Mouse (Mus musculus): ENCODE data around the gene Adamts12. TPM values are rescaled to one million over a fixed set of nuclear protein-coding genes. Genes with fewer than 3 reads are reported as not detected.

Gene Adamts12
- total and polyA plus RNA-seq, 3 experiments: not detected

GRCm38 (mm10) chr15:11279273-11280080, 214.9 kb downstream of the Adamts12 start:
- TF ChIP-seq CHD1 (IDR thresholded peaks at IDR 0.05; ENCODE audit: low read depth, low read length) (no peak), RAD21 (IDR thresholded peaks at IDR 0.05; ENCODE audit: low read depth, low read length) (no peak), BHLHE40 (IDR thresholded peaks at IDR 0.05; ENCODE audit: borderline replicate concordance, low read depth, low read length) (no peak), RCOR1 (IDR thresholded peaks at IDR 0.05; ENCODE audit: low read depth, low read length) (no peak), ZNF384 (IDR thresholded peaks at IDR 0.05; ENCODE audit: low read depth, low read length) (no peak), POLR2AphosphoS5 (IDR thresholded peaks at IDR 0.05; ENCODE audit: borderline replicate concordance, low read depth, low read length) (no peak), ZC3H11A (IDR thresholded peaks at IDR 0.05; ENCODE audit: low read depth, low read length) (no peak), ELF1 (IDR thresholded peaks at IDR 0.05; ENCODE audit: low read depth, low read length) (no peak), E2F4 (IDR thresholded peaks at IDR 0.05; ENCODE audit: borderline replicate concordance, low read depth, low read length) (no peak), ZMIZ1 (IDR thresholded peaks at IDR 0.05; ENCODE audit: low read depth, low read length) (no peak), MYC (IDR thresholded peaks at IDR 0.05; ENCODE audit: low read depth, low read length) (no peak), MAZ (IDR thresholded peaks at IDR 0.05; ENCODE audit: low read depth, low read length) (no peak), MYB (IDR thresholded peaks at IDR 0.05; ENCODE audit: low read depth, low read length) (no peak), SIN3A (IDR thresholded peaks at IDR 0.05; ENCODE audit: low read length) (no peak)
- DNase-seq (ENCODE audit: low read depth, low spot score): no peak
- Histone ChIP-seq H3K9ac (ENCODE audit: control insufficient read depth, low read depth, low read length, poor library complexity, severe bottlenecking) (no peak overlapping the region), H3K9me3 (replicated peaks; ENCODE audit: insufficient read depth, low read length) (no peaks in the 10 kb centered on the region), H3K79me2 (ENCODE audit: control insufficient read depth, insufficient read depth, low read length, poor library complexity) (no peaks in the 10 kb centered on the region), H3K27ac (ENCODE audit: control insufficient read depth, low read depth, low read length) (no peak overlapping the region), H3K27me3 (ENCODE audit: control insufficient read depth in 1 of 2, insufficient read depth in 2 of 2, low read length in 2 of 2) (no peaks in the 10 kb centered on the region), H3K36me3 (ENCODE audit: control insufficient read depth in 1 of 2, insufficient read depth in 2 of 2, low read length in 2 of 2) (no peaks in the 10 kb centered on the region), H3K4me3 (ENCODE audit: control insufficient read depth in 1 of 2, insufficient read depth in 1 of 2, low read depth in 2 of 2, low read length in 2 of 2) (no peak overlapping the region), H3K4me1 (ENCODE audit: control insufficient read depth in 1 of 2, insufficient read depth in 2 of 2, low read length in 2 of 2) (no peaks in the 10 kb centered on the region)

GRCm38 (mm10) chr15:11280689-11281264, 216.2 kb downstream of the Adamts12 start:
- no peak for TF ChIP-seq ZNF384 (IDR thresholded peaks at IDR 0.05; ENCODE audit: low read depth, low read length)
- TF ChIP-seq POLR2A (IDR thresholded peaks at IDR 0.05; ENCODE audit: control insufficient read depth in 1 of 2, insufficient read depth in 1 of 2, low read depth in 1 of 2, low read length in 2 of 2, poor library complexity in 1 of 2): no peak
- TF ChIP-seq TBP (IDR thresholded peaks at IDR 0.05; ENCODE audit: low read depth, low read length): no peak
- TF ChIP-seq MYC (IDR thresholded peaks at IDR 0.05; ENCODE audit: low read depth, low read length): no peak
- TF ChIP-seq JUND (IDR thresholded peaks at IDR 0.05; ENCODE audit: low read depth, low read length): no peak
- no peak for TF ChIP-seq USF2 (IDR thresholded peaks at IDR 0.05; ENCODE audit: borderline replicate concordance in 1 of 2, insufficient read depth in 1 of 2, low read depth in 1 of 2, low read length in 2 of 2)
- TF ChIP-seq ETS1 (IDR thresholded peaks at IDR 0.05; ENCODE audit: low read depth, low read length): no peak
- no peak for TF ChIP-seq TCF12 (IDR thresholded peaks at IDR 0.05; ENCODE audit: low read depth, low read length)
- TF ChIP-seq MAX (IDR thresholded peaks at IDR 0.05; ENCODE audit: low read length): no peak
- no peak for TF ChIP-seq SIN3A (IDR thresholded peaks at IDR 0.05; ENCODE audit: low read length)
- no peak for TF ChIP-seq ELF1 (IDR thresholded peaks at IDR 0.05; ENCODE audit: low read depth, low read length)
- no peak for TF ChIP-seq NRF1 (IDR thresholded peaks at IDR 0.05; ENCODE audit: insufficient read depth, low read depth, low read length, poor library complexity, severe bottlenecking)
- TF ChIP-seq RCOR1 (IDR thresholded peaks at IDR 0.05; ENCODE audit: low read depth, low read length): no peak
- no peak for TF ChIP-seq ZC3H11A (IDR thresholded peaks at IDR 0.05; ENCODE audit: low read depth, low read length)
- no peak for TF ChIP-seq NELFE (IDR thresholded peaks at IDR 0.05; ENCODE audit: low read depth, low read length)
- no peak for TF ChIP-seq CHD1 (IDR thresholded peaks at IDR 0.05; ENCODE audit: low read depth, low read length)
- no peak for TF ChIP-seq MAZ (IDR thresholded peaks at IDR 0.05; ENCODE audit: low read depth, low read length)
- no peak for TF ChIP-seq EP300 (IDR thresholded peaks at IDR 0.05; ENCODE audit: low read depth in 1 of 2, low read length in 2 of 2)
- no peak for TF ChIP-seq TAL1 (IDR thresholded peaks at IDR 0.05; ENCODE audit: low read length)
- TF ChIP-seq POLR2AphosphoS2 (IDR thresholded peaks at IDR 0.05; ENCODE audit: low read length): no peak
- Histone ChIP-seq H3K4me3 (ENCODE audit: control insufficient read depth in 1 of 2, insufficient read depth in 1 of 2, low read depth in 2 of 2, low read length in 2 of 2) (no peak overlapping the region), H3K9me3 (replicated peaks; ENCODE audit: insufficient read depth, low read length) (no peaks in the 10 kb centered on the region), H3K4me1 (ENCODE audit: control insufficient read depth in 1 of 2, insufficient read depth in 2 of 2, low read length in 2 of 2) (no peaks in the 10 kb centered on the region), H3K79me2 (ENCODE audit: control insufficient read depth, insufficient read depth, low read length, poor library complexity) (no peaks in the 10 kb centered on the region), H3K36me3 (ENCODE audit: control insufficient read depth in 1 of 2, insufficient read depth in 2 of 2, low read length in 2 of 2) (no peaks in the 10 kb centered on the region), H3K27me3 (ENCODE audit: control insufficient read depth in 1 of 2, insufficient read depth in 2 of 2, low read length in 2 of 2) (no peaks in the 10 kb centered on the region), H3K9ac (ENCODE audit: control insufficient read depth, low read depth, low read length, poor library complexity, severe bottlenecking) (no peak overlapping the region), H3K27ac (ENCODE audit: control insufficient read depth, low read depth, low read length) (no peak overlapping the region)
- no peak for DNase-seq (ENCODE audit: low read depth, low spot score)

Data from MEL (cell line).